Mouse (Mus musculus): ENCODE measurements around the gene Gm45808.

DNA sequence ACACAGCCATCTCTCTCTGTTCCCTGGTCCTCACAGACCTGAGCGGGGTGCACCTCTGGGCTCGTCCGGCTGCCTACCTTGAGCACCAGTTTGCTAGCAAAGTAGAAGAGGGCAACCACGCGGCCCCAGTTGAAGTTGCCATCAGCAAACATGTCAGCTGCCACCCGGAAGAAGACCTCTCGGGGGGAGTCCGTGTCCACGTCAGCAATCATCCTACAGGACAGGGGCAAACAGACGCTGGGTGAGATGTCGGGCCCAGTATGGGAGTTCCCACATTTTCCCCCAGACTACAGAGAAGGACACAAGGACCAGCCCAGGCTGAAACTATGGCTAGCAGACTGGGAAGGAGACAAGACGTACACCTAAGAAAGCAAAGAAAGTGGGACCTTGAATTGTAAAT, 21.5 kb downstream of the Gm45808 start:
- TF ChIP-seq POLR2A (IDR thresholded peaks at IDR 0.05; ENCODE audit: low read depth, low read length) (no peak), CTCF (IDR thresholded peaks at IDR 0.05; ENCODE audit: extremely low read depth, insufficient read length, insufficient replicate concordance, low read depth, low read length) (no peak)
